Mouse (Mus musculus) cortical plate, adult 2 months (tissue): ENCODE data around the gene Smpdl3b.

ENCODE experiments used
- CTCF ChIP-seq: fragments of 200-500 bp; IDR thresholded peaks from 2 replicates; pipeline ENCODE4 v1.5.1; 2011; ENCODE audit warnings: mild to moderate bottlenecking, control low read depth, low read length; ENCODE audit not compliant: insufficient read depth; ENCODE audit errors: extremely low read depth
- POLR2A ChIP-seq: fragments of 200-500 bp; IDR thresholded peaks from 2 replicates; pipeline ENCODE4 v1.6.1; 2011; ENCODE audit warnings: mild to moderate bottlenecking, low read length, control low read depth; ENCODE audit not compliant: insufficient read depth; ENCODE audit errors: extremely low read depth

DNA sequence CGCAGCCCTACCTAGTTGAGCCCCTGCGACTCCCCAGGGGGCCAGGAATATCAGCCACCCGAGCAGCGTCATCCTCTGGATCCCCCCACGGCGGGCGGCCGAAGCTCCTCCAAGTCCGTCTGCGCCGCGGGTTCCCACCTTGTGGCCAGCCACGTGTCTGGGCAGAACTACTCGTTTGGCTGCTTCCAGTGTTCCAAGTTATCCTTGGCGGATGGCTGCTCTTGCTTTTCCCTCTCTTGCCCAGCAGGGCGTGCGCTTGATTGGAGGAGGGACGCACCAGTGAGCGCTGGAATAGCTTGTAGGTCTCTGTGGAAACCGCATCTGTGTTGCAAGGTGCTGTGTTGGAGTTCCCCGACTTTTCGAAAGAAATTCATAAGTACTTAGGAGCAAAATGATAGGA lies at the start of gene Smpdl3b:
- TF ChIP-seq POLR2A (no peak), CTCF (peak; percentile 50)
